ENCODE assay signal across 16 mouse cellular contexts in the genomic region with DNA sequence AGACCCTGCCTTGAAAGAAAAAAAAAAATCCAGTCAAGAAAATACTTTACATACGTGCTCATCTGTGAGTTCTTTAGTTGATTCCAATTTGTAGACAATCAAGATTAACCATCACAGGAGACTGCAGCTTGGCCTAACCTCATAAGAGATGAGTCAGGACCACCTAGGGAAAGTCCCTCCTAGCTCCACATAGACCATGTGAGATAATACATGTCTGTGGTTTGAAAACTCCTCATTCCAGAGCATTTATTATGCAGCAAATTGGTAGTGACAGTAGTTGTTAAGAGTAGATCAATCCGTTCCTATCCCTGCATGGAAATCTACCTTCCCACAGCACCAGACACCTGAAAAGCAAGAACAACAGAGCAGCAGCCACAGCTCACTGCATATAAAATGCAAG. TPM values are rescaled to one million over a fixed set of nuclear protein-coding genes. Genes with fewer than 3 reads are reported as not detected.
DNase-seq lines count a peak whose midpoint lies in the region.
"Had no signal": no experiment of that assay in that cellular context is flagged by ENCODE, and none has a peak within 500 bp of the region (broad histone marks: within the 10 kb centered on the region; RNA-seq: fewer than 3 reads in every experiment).

No protein-coding gene starts in this region.

- peak; percentile 38 for DNase-seq in 3T3-L1 (ENCODE audit: low read depth, low spot score)
- peak; percentile 32 for DNase-seq in CD4-positive helper T cell, adult 2 months (ENCODE audit: low read depth, low spot score)
- peak; percentile 53 for DNase-seq in Muller cell, postnatal 12 days (ENCODE audit: inconsistent ontology term)
- DNase-seq in layer of hippocampus, postnatal 36 days, result no peak
- DNase-seq in gastrocnemius, postnatal 4 days (ENCODE audit: low spot score in 2 of 2), result no peak
- DNase-seq in adrenal gland, postnatal 10 days, result no peak
- DNase-seq: adrenal gland, adult 2 months; adrenal gland, postnatal 14 days; adrenal gland, postnatal 36 days; B cell, adult 2 months; cerebellum, adult 11-12 months; cerebellum, adult 2 months; cerebellum, adult 9-10 months; cerebellum, postnatal 10 days; cerebellum, postnatal 25 days; forebrain, postnatal 0 days had no signal

RNA-seq across cellular contexts. Expression of a gene that starts 5.6 kb away (rescaled TPM):
- total RNA-seq in layer of hippocampus, postnatal 36 days (2021), result 10 to 100 TPM; 24.1 to 27.2 TPM
- total RNA-seq in gastrocnemius, postnatal 4 days (2021), result 10 to 100 TPM; 21.7 to 23.0 TPM
- total RNA-seq in adrenal gland, postnatal 10 days (2021), result 10 to 100 TPM; 23.2 to 25.1 TPM

Comparison
In these comparisons a context has a peak if more than half of its experiments do, and no peak if none do; other contexts are left out.
1. DNase-seq: peak in 3T3-L1 (single experiment), CD4-positive helper T cell, adult 2 months (single experiment) and Muller cell, postnatal 12 days (single experiment); none in layer of hippocampus, postnatal 36 days (0 of 2), gastrocnemius, postnatal 4 days (0 of 2) and adrenal gland, postnatal 10 days (single experiment).